Mouse (Mus musculus): ENCODE data around the gene Blvra.
A peak's percentile ranks its signal among the peaks of the same experiment; 100 is the strongest.

Gene Blvra

GRCm38 (mm10) chr2:127137838-127138420, 67.5 kb downstream of the Blvra start:
- no peak for DNase-seq

- DNase-seq: peak in 1 of 2 experiments; percentile 21
Measured at GRCm38 (mm10) chr2:127138449-127138848, 68.0 kb downstream of the Blvra start.

GRCm38 (mm10) chr2:127139094-127139493, 68.6 kb downstream of the Blvra start:
- no peak for DNase-seq

- no peak for DNase-seq
Measured at GRCm38 (mm10) chr2:127139605-127140004, 69.1 kb downstream of the Blvra start.

GRCm38 (mm10) chr2:127140011-127140410, 69.5 kb downstream of the Blvra start:
- DNase-seq: no peak

GRCm38 (mm10) chr2:127142031-127142430, 71.6 kb downstream of the Blvra start:
- DNase-seq: no peak

GRCm38 (mm10) chr2:127142577-127143157, 72.2 kb downstream of the Blvra start:
- no peak for DNase-seq

GRCm38 (mm10) chr2:127143158-127144063, 72.9 kb downstream of the Blvra start, which contains the start of gene Itpripl1:
Itpripl1 (minus strand) TSS chr2:127143442.
- DNase-seq: peak; percentile 92

GRCm38 (mm10) chr2:127145699-127146098, 75.2 kb downstream of the Blvra start:
- DNase-seq: no peak
